Comparison of ENCODE assay signal across 34 mouse cellular contexts in the genomic region with DNA sequence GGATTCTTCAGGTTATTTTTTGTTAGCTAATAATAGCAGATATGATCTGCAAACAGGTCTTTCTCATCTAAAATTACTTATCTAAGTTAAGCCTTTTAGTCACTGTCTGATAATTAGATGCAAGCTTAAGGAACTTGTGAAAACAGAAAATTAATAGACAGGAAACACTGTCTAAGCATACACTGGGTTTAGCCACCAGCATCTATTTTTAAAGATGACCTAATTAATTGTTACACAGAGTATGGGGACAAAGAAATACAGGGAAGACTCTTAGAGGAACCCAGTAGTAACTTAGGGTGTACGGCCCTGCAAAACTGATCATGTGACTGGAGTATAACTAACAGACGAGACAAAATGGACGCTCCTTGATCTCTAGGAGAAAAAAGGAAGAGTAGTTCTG.
"Had no signal": no experiment of that assay in that cellular context is flagged by ENCODE, and none has a peak within 500 bp of the region (broad histone marks: within the 10 kb centered on the region; RNA-seq: fewer than 3 reads in every experiment).

No protein-coding gene starts in this region.

- H3K36me3 ChIP-seq: heart, embryonic 10.5 days; heart, embryonic 12.5 days; heart, embryonic 13.5 days; heart, embryonic 15.5 days; hindbrain, embryonic 10.5 days; hindbrain, embryonic 12.5 days; hindbrain, embryonic 13.5 days; hindbrain, embryonic 15.5 days; intestine, embryonic 15.5 days; kidney, embryonic 15.5 days had no signal

- H3K4me1 ChIP-seq: heart, embryonic 10.5 days; heart, embryonic 12.5 days; heart, embryonic 13.5 days; heart, embryonic 15.5 days; hindbrain, embryonic 10.5 days; hindbrain, embryonic 12.5 days; hindbrain, embryonic 13.5 days; hindbrain, embryonic 15.5 days; intestine, embryonic 15.5 days; kidney, embryonic 15.5 days had no signal

- DNase-seq: heart, postnatal 10 days; heart, postnatal 14 days; heart, postnatal 36 days; heart, postnatal 4 days; kidney, adult 11 months; kidney, adult 18-20 months; kidney, adult 2 months; kidney, adult 8-10 months; kidney, adult 9 months; kidney, postnatal 10 days; kidney, postnatal 14 days; kidney, postnatal 25 days; kidney, postnatal 36 days; kidney, postnatal 4 days; layer of hippocampus, adult 9-11 months; layer of hippocampus, postnatal 36 days had no signal

- H3K27ac ChIP-seq: heart, embryonic 10.5 days; heart, embryonic 13.5 days; heart, embryonic 15.5 days; hindbrain, embryonic 10.5 days; hindbrain, embryonic 12.5 days; hindbrain, embryonic 13.5 days; hindbrain, embryonic 15.5 days; intestine, embryonic 15.5 days; kidney, embryonic 15.5 days; kidney, postnatal 0 days; layer of hippocampus, adult 2 months; left cerebral cortex, adult 2 months had no signal

- H3K9ac ChIP-seq: heart, embryonic 12.5 days; heart, embryonic 13.5 days; heart, embryonic 15.5 days; hindbrain, embryonic 12.5 days; hindbrain, embryonic 13.5 days; hindbrain, embryonic 15.5 days; intestine, embryonic 15.5 days; kidney, embryonic 15.5 days had no signal

- ATAC-seq: hindbrain, embryonic 16.5 days; inflammation-experienced regulatory T-cells, adult 6 months; intestine, embryonic 15.5 days; intestine, embryonic 16.5 days; intestine, postnatal 0 days had no signal

- H3K4me2 ChIP-seq: heart, embryonic 11.5 days; heart, embryonic 12.5 days; heart, embryonic 13.5 days; heart, embryonic 15.5 days; hindbrain, embryonic 12.5 days; hindbrain, embryonic 13.5 days; hindbrain, embryonic 15.5 days; intestine, embryonic 15.5 days; kidney, embryonic 15.5 days had no signal

- H3K4me3 ChIP-seq: heart, embryonic 10.5 days; heart, embryonic 12.5 days; heart, embryonic 13.5 days; heart, embryonic 15.5 days; hindbrain, embryonic 10.5 days; hindbrain, embryonic 12.5 days; hindbrain, embryonic 13.5 days; hindbrain, embryonic 15.5 days; intestine, embryonic 15.5 days; kidney, embryonic 15.5 days; layer of hippocampus, adult 2 months; left cerebral cortex, adult 2 months had no signal

- H3K9me3 ChIP-seq: heart, embryonic 10.5 days; heart, embryonic 12.5 days; heart, embryonic 13.5 days; heart, embryonic 15.5 days; hindbrain, embryonic 10.5 days; hindbrain, embryonic 12.5 days; hindbrain, embryonic 13.5 days; hindbrain, embryonic 15.5 days; intestine, embryonic 15.5 days; kidney, embryonic 15.5 days had no signal

- H3K27me3 ChIP-seq: heart, embryonic 12.5 days; heart, embryonic 13.5 days; heart, embryonic 15.5 days; hindbrain, embryonic 12.5 days; hindbrain, embryonic 13.5 days; hindbrain, embryonic 15.5 days; intestine, embryonic 15.5 days; kidney, embryonic 15.5 days had no signal
